ENCODE assay signal across 9 mouse cellular contexts in genomic region chr13:19701443-19702078, GRCm38 (mm10). TPM values are rescaled to one million over a fixed set of nuclear protein-coding genes. Genes with fewer than 3 reads are reported as not detected.
DNase-seq lines count a peak whose midpoint lies in the region; ATAC-seq and TF ChIP-seq lines count a peak whose summit lies in the region.
"Had no signal": no experiment of that assay in that cellular context is flagged by ENCODE, and none has a peak within 500 bp of the region (broad histone marks: within the 10 kb centered on the region; RNA-seq: fewer than 3 reads in every experiment).

No protein-coding gene starts in this region.

- no peak overlapping the region for H3K9ac ChIP-seq in midbrain, postnatal 0 days (replicated peaks; ENCODE audit: low read length, poor library complexity, severe bottlenecking)

- peaks cover 4% of the 10 kb centered on the region; the same call in 1 of the 2 replicates for H3K27me3 ChIP-seq in midbrain, postnatal 0 days (ENCODE audit: insufficient read depth, low read length)

- peak overlapping the region; percentile 69 for H3K27ac ChIP-seq in layer of hippocampus, adult 2 months
- no peak overlapping the region for H3K27ac ChIP-seq in midbrain, postnatal 0 days (ENCODE audit: low read depth, low read length)

- no peak for TF ChIP-seq CTCF in layer of hippocampus, adult 2 months (conservative IDR thresholded peaks at IDR 0.05)
- no peak for TF ChIP-seq CTCF in midbrain, postnatal 0 days (IDR thresholded peaks at IDR 0.05)

- no peaks in the 10 kb centered on the region for H3K36me3 ChIP-seq in midbrain, postnatal 0 days (ENCODE audit: insufficient read depth, low read length)

- DNase-seq in brain, embryonic 18.5 days (ENCODE audit: low read depth, low spot score) = peak; percentile 66
- DNase-seq in cerebellum, postnatal 10 days = peak; percentile 80
- peak; percentile 62 to 70 for DNase-seq in layer of hippocampus, adult 2 months (ENCODE audit: low spot score in 2 of 2)
- peak; percentile 89 for DNase-seq in midbrain, postnatal 0 days (ENCODE audit: low spot score)
- no peak for DNase-seq in urinary bladder, postnatal 36 days (ENCODE audit: low spot score in 2 of 2)
- no peak for DNase-seq in kidney, postnatal 25 days
- no peak for DNase-seq in T-cell, adult 2 months (ENCODE audit: low spot score)

- ATAC-seq in midbrain, postnatal 0 days (ENCODE audit: low FRiP score) = peak; percentile 92
- ATAC-seq: intestine, postnatal 0 days had no signal

- WGBS in midbrain, postnatal 0 days = 46% methylated on average over 11 of the region's 11 CpGs

- peak overlapping the region; percentile 41 for H3K4me3 ChIP-seq in layer of hippocampus, adult 2 months
- no peak overlapping the region for H3K4me3 ChIP-seq in midbrain, postnatal 0 days (ENCODE audit: low read depth, low read length)
- H3K4me3 ChIP-seq: erythroblast, embryonic 14.5 days had no signal

- H3K9me3 ChIP-seq in midbrain, postnatal 0 days (ENCODE audit: low read length) = no peaks in the 10 kb centered on the region

- H3K4me2 ChIP-seq in midbrain, postnatal 0 days (ENCODE audit: low read depth, low read length, poor library complexity, severe bottlenecking) = peak overlapping the region; percentile 32

- H3K4me1 ChIP-seq in midbrain, postnatal 0 days (ENCODE audit: insufficient read depth, low read length) = 0 out of 2 replicates have a peak, but pooled peaks cover 3% of the 10 kb centered on the region

RNA-seq across cellular contexts. Expression of gene Nme8, which starts 4.0 kb away (rescaled TPM):
- total RNA-seq in layer of hippocampus, adult 2 months (2021) = not detected
- total RNA-seq in midbrain, postnatal 0 days (2014; rRNA removed) = not detected in 2 replicates
- 0.17 TPM in 1 of 2 replicates, not detected in the other for polyA plus RNA-seq in midbrain, postnatal 0 days (2015; fragmentation: Nextera tagmentation; extraction: Ambion mirVana)
- polyA plus RNA-seq: erythroblast, embryonic 14.5 days; intestine, postnatal 0 days had no signal

Comparison
In these comparisons a context has a peak if more than half of its experiments do, and no peak if none do; other contexts are left out.
1. DNase-seq: peak in brain, embryonic 18.5 days (single experiment), cerebellum, postnatal 10 days (2 of 2), layer of hippocampus, adult 2 months (2 of 2) and midbrain, postnatal 0 days (single experiment); none in urinary bladder, postnatal 36 days (0 of 2), kidney, postnatal 25 days (0 of 2) and T-cell, adult 2 months (single experiment).